Mouse (Mus musculus): ENCODE results near the gene Nol4l. TPM values are rescaled to one million over a fixed set of nuclear protein-coding genes. Genes with fewer than 3 reads are reported as not detected.
"Not testable (repeated sequence)": the region's sequence is repeated elsewhere in the genome, so short reads cannot be mapped to it uniquely, and the experiment has no call there.

Gene Nol4l
- total RNA-seq, 4 experiments from 2014 or later = 2.2 to 3.6 (median 3.0) TPM

DNA sequence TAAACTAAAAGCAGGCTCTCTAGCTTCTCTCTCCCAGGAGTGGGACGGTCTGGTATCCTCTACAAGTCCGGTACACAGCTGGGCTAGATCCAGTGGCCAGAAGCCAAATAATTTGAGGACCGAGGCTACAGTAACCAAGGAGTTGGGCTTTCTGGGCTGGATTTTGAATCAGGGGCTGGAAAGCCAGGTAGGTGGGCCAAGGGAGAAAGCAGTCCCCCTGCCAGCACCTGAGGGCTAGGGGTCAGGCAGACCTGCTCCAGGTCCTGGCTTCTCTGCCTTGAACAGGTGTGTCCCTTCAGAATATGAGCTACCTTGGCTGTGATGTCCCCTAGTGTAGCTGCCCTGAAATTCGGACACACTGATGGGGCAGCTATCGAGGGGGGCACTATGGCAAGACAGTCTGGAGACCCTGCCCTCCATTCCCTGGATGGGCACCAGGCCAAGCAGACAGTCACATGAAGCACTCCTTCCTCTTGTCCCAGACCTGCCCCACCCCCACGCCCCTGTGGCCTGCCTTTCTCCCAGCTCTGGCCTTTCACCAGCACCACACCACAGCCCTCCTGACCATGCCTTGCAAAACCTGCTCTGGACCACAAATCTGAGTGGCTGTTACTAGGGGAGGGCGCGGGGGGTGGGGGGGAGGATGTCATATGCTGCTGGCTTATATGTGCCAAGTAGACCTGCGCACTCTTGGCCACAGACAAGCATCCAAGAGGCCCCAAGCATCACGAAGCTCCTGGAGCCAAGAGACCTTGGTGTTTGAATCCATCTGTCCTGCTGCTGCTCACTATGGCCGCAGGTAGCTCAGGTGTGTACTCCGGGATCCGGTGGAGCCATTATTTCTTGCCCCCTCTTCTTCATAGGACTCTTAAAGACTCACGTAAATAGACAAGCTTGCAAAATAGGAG is 17.1 kb downstream of the Nol4l start:
- no peak for DNase-seq (ENCODE audit: low spot score)

- DNase-seq (ENCODE audit: low spot score) = no peak
These were observed 18.2 kb downstream of the Nol4l start for GRCm38 (mm10) chr2:153511562-153511961.

DNA sequence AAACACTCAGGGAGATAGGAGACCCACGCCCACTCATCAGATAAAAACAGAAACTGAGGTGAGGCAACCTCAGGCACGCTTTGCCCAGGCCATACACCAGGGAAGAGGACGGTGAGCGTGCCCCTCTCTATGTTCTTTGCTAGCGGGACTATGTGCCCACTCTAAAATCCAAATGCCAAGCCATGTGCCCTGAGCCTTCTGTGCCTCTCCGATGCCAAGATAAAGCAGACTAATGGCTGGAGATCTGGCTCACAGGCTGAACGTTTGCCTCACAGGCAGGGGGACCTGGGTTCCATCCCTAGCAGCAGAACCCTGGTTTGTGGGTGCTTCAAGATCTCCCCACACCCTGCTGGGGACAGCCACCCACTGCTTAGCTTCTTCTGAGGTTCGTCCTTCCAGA is 19.6 kb downstream of the Nol4l start:
- DNase-seq (ENCODE audit: low spot score) = no peak

GRCm38 (mm10) chr2:153509211-153510029 is 20.4 kb downstream of the Nol4l start:
- DNase-seq (ENCODE audit: low spot score) = no peak

DNA sequence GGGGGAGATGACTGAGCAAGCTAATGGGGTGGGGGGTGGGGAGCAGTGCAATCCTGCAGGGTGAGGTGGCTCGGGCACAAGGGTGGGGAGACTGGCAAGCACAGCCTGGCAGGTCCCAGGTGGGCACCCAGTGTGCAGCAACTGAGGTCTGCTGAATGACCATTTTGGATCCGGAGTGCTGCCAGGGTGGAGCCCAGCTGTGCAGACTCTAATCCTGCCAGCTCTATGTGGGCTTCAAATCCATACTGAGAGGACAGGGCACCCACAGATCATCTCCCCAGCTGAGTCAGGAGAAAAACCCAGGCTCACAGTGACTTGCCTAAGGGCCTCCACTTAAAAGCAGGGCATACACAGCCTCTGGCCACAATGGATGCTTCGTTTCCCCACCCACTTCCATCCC is 21.4 kb downstream of the Nol4l start:
- DNase-seq (ENCODE audit: low spot score) = no peak

- DNase-seq (ENCODE audit: low spot score) = no peak
These were observed 21.8 kb downstream of the Nol4l start for GRCm38 (mm10) chr2:153507969-153508368.

DNA sequence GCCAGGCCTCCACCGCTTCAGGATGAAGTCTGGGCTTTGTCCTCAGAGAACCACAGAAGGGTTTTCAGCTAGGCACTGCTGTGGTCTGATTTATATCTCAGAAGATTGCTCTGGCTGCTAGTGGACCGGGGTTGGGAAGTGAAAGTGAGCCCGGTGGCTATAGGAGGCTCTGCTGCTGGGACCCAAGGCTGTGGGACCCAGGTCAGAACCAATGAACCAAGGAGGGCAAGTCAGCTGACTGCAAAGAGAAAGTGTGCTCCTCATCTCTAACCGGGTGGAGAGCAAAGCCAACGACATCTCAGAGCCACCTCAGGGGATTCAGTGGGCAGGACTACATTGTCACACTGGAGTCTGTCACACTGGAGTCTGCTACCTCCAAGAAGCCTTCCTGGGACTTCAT is 23.4 kb downstream of the Nol4l start:
- DNase-seq (ENCODE audit: low spot score) = no peak

DNA sequence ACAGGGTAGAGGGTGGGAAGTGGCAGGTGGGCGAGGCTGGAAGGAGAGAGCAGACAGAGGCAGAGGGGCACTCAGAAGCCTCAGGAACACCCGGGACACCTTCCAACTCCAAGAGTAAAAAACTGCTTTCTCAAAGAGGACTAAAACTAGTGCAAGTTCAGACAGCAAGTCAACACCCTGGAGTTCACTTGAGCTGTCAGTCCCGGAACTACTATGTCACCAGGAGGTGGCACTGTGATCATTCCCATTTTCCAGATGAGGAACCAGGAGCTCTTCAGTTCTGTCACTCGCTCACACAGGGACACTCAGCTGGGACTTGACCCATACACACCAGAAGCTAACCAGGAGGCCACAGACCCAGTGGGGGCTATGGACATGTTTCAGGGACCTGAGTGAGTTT is 30.6 kb downstream of the Nol4l start:
- no peak for DNase-seq (ENCODE audit: low spot score)

DNA sequence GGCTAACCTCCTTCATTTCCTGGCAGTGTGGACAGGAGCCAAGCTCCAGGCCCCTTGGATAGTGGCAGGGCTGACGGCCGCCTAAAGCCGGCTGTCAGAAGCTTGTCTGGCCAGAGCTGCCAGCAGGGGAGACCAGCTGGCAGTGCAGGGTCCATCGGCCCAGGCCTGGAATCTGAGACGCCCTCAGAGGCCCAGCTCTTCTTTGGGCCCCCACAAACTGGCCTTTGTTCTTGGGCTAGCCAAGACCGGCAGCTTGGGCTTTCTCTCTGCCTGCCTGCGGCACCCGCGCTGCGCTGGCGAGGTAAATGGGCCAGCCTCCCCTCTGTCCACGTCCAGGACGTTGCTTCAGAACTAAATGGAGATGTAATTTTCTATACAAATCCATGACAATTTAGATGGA is 32.9 kb downstream of the Nol4l start:
- DNase-seq (ENCODE audit: low spot score) = no peak

GRCm38 (mm10) chr2:153496301-153496700 is 33.5 kb downstream of the Nol4l start:
- DNase-seq (ENCODE audit: low spot score) = no peak

DNA sequence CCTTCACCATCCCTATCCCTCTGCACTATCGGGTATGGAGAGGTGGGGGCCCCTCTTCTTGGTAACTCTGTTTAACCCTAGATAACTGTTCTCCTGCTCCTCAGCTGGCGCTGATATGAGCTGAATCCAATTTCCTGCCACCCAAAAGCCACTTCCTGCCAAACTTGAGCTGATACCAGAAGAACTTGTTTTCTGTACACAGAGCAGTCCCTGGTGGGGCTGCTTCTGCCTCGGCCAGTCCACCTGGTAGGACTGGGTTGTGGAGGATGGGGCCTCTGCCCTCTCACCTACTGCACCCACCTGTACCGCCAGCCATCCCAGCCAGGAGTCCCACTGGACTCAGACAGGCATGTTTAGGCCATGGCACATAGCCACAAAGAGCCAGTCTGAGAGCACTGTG is 34.0 kb downstream of the Nol4l start:
- DNase-seq (ENCODE audit: low spot score) = no peak

DNA sequence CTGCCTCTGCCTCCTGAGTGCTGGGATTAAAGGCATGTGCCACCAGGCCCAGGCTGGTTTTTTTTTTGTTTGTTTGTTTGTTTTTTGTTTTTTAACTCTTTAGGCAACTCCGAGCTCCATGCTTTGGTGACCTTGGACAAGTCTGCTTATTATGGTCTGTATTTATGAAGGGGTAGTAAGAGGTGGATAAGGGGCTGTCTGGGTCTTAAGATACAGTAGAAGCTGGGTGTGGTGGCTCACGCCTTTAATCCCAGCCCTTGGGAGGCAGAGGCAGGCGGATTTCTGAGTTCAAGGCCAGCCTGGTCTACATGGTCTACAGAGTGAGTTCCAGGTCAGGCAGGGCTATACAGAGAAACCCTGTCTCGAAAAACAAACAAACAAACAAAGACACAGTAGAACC is 34.4 kb downstream of the Nol4l start:
- not testable (repeated sequence) for DNase-seq (ENCODE audit: low spot score)

DNA sequence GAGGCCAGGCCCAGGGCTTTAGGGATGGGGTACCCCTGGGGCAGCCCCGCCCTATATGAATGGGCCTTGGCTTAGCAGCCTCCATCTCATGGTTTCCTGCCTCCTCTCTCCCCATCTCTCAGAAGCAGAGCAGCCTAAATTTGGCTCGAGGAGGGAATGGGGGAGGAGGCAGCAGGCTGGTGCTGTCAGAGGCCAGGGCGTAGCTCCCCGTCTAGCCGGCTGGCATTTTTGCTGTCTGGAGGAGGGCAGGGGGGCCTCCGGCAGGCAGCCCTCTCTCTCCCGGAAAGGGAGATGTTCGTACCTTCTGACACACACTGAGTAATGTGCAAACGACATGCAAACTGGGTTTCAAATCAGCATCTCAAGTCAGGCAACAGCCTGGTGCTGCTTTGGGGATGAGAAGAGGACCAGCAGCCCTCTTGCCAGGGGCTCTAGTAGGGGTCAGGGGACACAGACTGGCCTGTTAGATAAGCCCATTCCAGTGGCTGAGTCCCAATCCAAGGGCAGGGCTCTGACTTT is 35.4 kb downstream of the Nol4l start:
- no peak for DNase-seq (ENCODE audit: low spot score)

- DNase-seq (ENCODE audit: low spot score) = no peak
These were observed 35.9 kb downstream of the Nol4l start for GRCm38 (mm10) chr2:153493781-153494292.

GRCm38 (mm10) chr2:153493393-153493731 is 36.4 kb downstream of the Nol4l start:
- no peak for DNase-seq (ENCODE audit: low spot score)

GRCm38 (mm10) chr2:153492573-153493392 is 37.0 kb downstream of the Nol4l start, which contains the start of gene 4930404H24Rik:
4930404H24Rik (plus strand) TSS chr2:153492790.
- DNase-seq (ENCODE audit: low spot score) = no peak

GRCm38 (mm10) chr2:153492179-153492517 is 37.6 kb downstream of the Nol4l start:
- no peak for DNase-seq (ENCODE audit: low spot score)

GRCm38 (mm10) chr2:153491512-153492178 is 38.1 kb downstream of the Nol4l start:
- no peak for DNase-seq (ENCODE audit: low spot score)

- no peak for DNase-seq (ENCODE audit: low spot score)
These were observed 38.8 kb downstream of the Nol4l start for GRCm38 (mm10) chr2:153490940-153491339.

GRCm38 (mm10) chr2:153490116-153490515 is 39.7 kb downstream of the Nol4l start:
- no peak for DNase-seq (ENCODE audit: low spot score)

DNA sequence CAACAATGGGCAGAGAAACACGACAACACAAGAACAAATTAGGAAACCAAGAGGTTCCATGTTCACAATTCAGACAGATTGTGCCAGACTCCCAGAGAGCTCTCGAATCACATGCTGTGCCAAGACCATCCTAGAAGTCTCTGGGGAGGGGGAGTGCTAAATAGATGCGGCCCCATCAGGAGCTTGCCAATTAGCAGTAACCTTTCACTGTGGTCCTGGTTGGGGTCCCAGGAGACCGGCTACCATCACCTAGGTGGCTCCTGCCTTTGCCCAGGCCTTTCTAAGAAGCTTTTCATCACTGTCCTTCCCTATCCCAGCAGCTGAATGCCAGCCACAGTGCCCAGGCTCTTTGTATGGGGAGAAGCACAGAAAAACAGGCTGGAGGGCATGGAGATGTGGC is 45.7 kb downstream of the Nol4l start:
- no peak for DNase-seq (ENCODE audit: low spot score)

Measured in heart, adult 8-10 months (tissue).